Mouse (Mus musculus): ENCODE measurements at regions not wholly inside any gene's neighbourhood (a gene's known extent, or its start where the extent isn't known, plus 50 kb on each side); places are given as distances from the start of the nearest gene placed in this dataset.

DNA sequence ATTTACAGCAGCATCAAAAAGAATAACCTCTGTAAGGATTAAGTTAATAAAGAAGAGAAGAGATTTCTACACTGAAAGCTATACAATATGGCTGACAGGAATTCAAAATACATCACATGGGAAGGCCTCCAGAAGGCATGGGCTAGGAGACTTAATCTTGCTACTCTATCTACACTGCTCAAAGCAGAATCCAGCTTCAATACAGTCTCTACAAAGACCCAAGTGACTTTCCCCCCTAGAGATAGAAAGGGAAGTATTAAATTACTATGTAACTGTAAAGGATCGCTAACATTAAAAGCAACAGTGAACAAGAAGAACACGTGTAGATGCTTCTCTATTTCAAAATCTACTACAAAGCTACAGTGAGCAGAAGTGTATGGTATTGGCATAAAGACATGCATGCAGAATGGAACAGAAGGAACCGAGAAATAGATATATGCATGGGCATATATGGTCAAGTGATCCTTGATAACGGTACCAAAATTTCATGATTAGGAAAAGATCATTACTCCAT, 137.9 kb upstream of the Usp9x start:
- no peak for TF ChIP-seq POLR2A (IDR thresholded peaks at IDR 0.05; ENCODE audit: control insufficient read depth, extremely low read depth, insufficient read depth, low read length, poor library complexity)
- TF ChIP-seq CTCF (IDR thresholded peaks at IDR 0.05; ENCODE audit: borderline replicate concordance, control insufficient read depth, extremely low read depth, insufficient read depth, low read length, poor library complexity): no peak

All from thymus, adult 2 months (tissue).